Mouse (Mus musculus): ENCODE data around the gene Ism2. TPM values are rescaled to one million over a fixed set of nuclear protein-coding genes. Genes with fewer than 3 reads are reported as not detected.

The Ism2 gene
- 2.1 and 6.1 TPM in 2 replicates for total RNA-seq (2014; rRNA removed)
- 1.5 and 1.9 TPM in 2 replicates for polyA plus RNA-seq (2015; fragmentation: Nextera tagmentation; extraction: Ambion mirVana)

- Histone ChIP-seq H3K27ac (no peak within 1 kb of the TSS), H3K4me3 (ENCODE audit: low read length) (peak within 1 kb of the TSS; percentile 66), H3K36me3 (ENCODE audit: insufficient read depth, low read length) (no peaks in the 10 kb centered on the region), H3K4me2 (ENCODE audit: low read depth, low read length) (peak within 1 kb of the TSS; percentile 83), H3K4me1 (ENCODE audit: insufficient read depth, low read length) (no peaks in the 10 kb centered on the region), H3K27me3 (ENCODE audit: insufficient read depth, low read length) (no peaks in the 10 kb centered on the region), H3K9me3 (ENCODE audit: low read length) (no peaks in the 10 kb centered on the region), H3K9ac (replicated peaks; ENCODE audit: low read length) (peak within 1 kb of the TSS; percentile 72)
- peak; percentile 82 for ATAC-seq
- under 1% methylated on average over 54 of the region's 86 CpGs for WGBS
- TF ChIP-seq CTCF (IDR thresholded peaks at IDR 0.05; ENCODE audit: low read depth): no peak
- DNase-seq (ENCODE audit: low spot score): peak; percentile 67
Measured at GRCm38 (mm10) chr12:87299657-87300440, at the start of gene Ism2. TSS of gene Ism2 (minus strand) at chr12:87299705.

DNA sequence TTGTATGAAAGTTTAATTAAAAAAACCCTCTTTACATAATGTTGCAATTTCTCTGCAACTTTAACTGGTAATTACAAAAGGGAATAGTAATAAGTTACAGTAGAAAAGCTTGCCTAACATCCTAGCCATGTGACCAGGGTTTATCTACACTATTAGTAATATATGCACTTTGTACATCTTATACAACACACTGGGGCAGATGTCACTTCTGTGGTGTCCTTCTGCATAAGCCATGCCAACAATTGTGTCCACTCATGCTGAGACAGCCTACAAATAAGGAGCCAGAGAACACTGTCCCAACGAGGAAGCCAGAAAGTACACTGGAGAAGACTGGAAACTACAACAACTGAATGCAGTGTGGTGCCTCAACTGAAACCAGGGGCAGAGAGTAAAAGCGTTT, 48.5 kb upstream of the Ism2 start:
- no peak overlapping the region for H3K4me2 ChIP-seq (ENCODE audit: low read depth, low read length)
- H3K27ac ChIP-seq: no peak overlapping the region
- no peak for ATAC-seq
- no peak overlapping the region for H3K9ac ChIP-seq (replicated peaks; ENCODE audit: low read length)
- WGBS: 82% methylated on average over 2 of the region's 2 CpGs
- H3K9me3 ChIP-seq (ENCODE audit: low read length): no peaks in the 10 kb centered on the region
- H3K36me3 ChIP-seq (ENCODE audit: insufficient read depth, low read length): peaks cover 6% of the 10 kb centered on the region; the same call in 1 of the 2 replicates
- H3K4me1 ChIP-seq (ENCODE audit: insufficient read depth, low read length): no peaks in the 10 kb centered on the region
- no peak for DNase-seq (ENCODE audit: low spot score)
- no peaks in the 10 kb centered on the region for H3K27me3 ChIP-seq (ENCODE audit: insufficient read depth, low read length)
- no peak for TF ChIP-seq CTCF (IDR thresholded peaks at IDR 0.05; ENCODE audit: low read depth)
- no peak overlapping the region for H3K4me3 ChIP-seq (ENCODE audit: low read length)

DNA sequence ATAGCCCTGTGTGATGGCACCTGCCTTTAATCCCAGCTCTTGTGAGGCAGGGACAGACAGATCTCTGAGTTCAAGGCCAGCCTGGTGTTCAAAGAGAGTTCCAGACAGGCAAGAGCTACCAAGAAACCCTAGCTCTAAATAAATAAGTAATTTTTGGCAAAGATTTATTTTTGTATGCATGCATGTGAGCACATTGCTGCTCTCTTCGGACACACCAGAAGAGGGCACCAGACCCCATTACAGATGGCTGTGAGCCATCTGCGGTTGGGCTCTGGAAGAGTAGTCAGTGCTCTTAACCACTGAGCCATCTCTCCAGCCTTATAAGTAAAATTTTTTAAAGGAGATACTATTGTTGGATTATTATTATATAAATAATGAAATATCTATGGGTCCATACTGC, 48.0 kb upstream of the Ism2 start:
- ATAC-seq (no peak), DNase-seq (ENCODE audit: low spot score) (no peak)
- WGBS: 94% methylated on average over 2 of the region's 2 CpGs
- H3K27ac ChIP-seq: no peak overlapping the region
- no peak overlapping the region for H3K4me3 ChIP-seq (ENCODE audit: low read length)
- H3K4me1 ChIP-seq (ENCODE audit: insufficient read depth, low read length): no peaks in the 10 kb centered on the region
- H3K27me3 ChIP-seq (ENCODE audit: insufficient read depth, low read length): no peaks in the 10 kb centered on the region
- H3K9me3 ChIP-seq (ENCODE audit: low read length): no peaks in the 10 kb centered on the region
- no peak overlapping the region for H3K4me2 ChIP-seq (ENCODE audit: low read depth, low read length)
- H3K36me3 ChIP-seq (ENCODE audit: insufficient read depth, low read length): peaks cover 6% of the 10 kb centered on the region; the same call in 1 of the 2 replicates
- peak; percentile 29 for TF ChIP-seq CTCF (IDR thresholded peaks at IDR 0.05; ENCODE audit: low read depth)
- no peak overlapping the region for H3K9ac ChIP-seq (replicated peaks; ENCODE audit: low read length)

GRCm38 (mm10) chr12:87343084-87343605, 43.6 kb upstream of the Ism2 start:
- DNase-seq (ENCODE audit: low spot score): no peak
- Histone ChIP-seq H3K9ac (replicated peaks; ENCODE audit: low read length) (no peak overlapping the region), H3K4me1 (ENCODE audit: insufficient read depth, low read length) (no peaks in the 10 kb centered on the region), H3K27me3 (ENCODE audit: insufficient read depth, low read length) (no peaks in the 10 kb centered on the region), H3K9me3 (ENCODE audit: low read length) (no peaks in the 10 kb centered on the region), H3K4me3 (ENCODE audit: low read length) (no peak overlapping the region), H3K27ac (no peak overlapping the region), H3K36me3 (ENCODE audit: insufficient read depth, low read length) (peaks cover 6% of the 10 kb centered on the region; the same call in 1 of the 2 replicates), H3K4me2 (ENCODE audit: low read depth, low read length) (no peak overlapping the region)
- no peak for ATAC-seq
- TF ChIP-seq CTCF (IDR thresholded peaks at IDR 0.05; ENCODE audit: low read depth): no peak

- Histone ChIP-seq H3K27ac (no peak overlapping the region), H3K36me3 (ENCODE audit: insufficient read depth, low read length) (no peaks in the 10 kb centered on the region), H3K9ac (replicated peaks; ENCODE audit: low read length) (no peak overlapping the region), H3K4me1 (ENCODE audit: insufficient read depth, low read length) (no peaks in the 10 kb centered on the region), H3K27me3 (ENCODE audit: insufficient read depth, low read length) (no peaks in the 10 kb centered on the region), H3K4me2 (ENCODE audit: low read depth, low read length) (no peak overlapping the region), H3K4me3 (ENCODE audit: low read length) (no peak overlapping the region), H3K9me3 (ENCODE audit: low read length) (no peaks in the 10 kb centered on the region)
- ATAC-seq: no peak
- WGBS: 94% methylated on average over 4 of the region's 4 CpGs
- DNase-seq (ENCODE audit: low spot score): no peak
- TF ChIP-seq CTCF (IDR thresholded peaks at IDR 0.05; ENCODE audit: low read depth): no peak
Measured at GRCm38 (mm10) chr12:87338082-87338481, 38.6 kb upstream of the Ism2 start.

DNA sequence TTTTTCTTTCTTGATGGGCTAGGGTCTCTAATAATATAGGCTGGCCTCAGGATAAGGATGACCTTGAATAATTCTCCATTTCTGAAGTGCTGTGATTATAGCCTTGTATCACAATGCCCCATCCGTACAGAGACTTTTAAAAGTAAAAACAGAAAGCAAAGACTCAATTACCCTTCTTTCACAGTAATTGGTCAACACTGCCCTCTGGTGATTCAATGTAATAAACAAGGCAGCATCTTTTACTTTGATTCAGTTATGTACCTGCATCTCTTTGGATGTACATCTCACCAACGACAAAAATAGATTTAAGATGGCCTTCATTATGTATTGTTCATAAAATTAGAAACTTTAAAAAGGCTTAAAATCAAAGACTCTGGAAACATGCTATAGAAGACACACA, 35.4 kb upstream of the Ism2 start:
- peak; percentile 70 for TF ChIP-seq CTCF (IDR thresholded peaks at IDR 0.05; ENCODE audit: low read depth)
- DNase-seq (ENCODE audit: low spot score): peak; percentile 69
- H3K9me3 ChIP-seq (ENCODE audit: low read length): no peaks in the 10 kb centered on the region
- WGBS: 27% methylated on average over 2 of the region's 2 CpGs
- no peak overlapping the region for H3K4me3 ChIP-seq (ENCODE audit: low read length)
- H3K27me3 ChIP-seq (ENCODE audit: insufficient read depth, low read length): no peaks in the 10 kb centered on the region
- H3K27ac ChIP-seq: no peak overlapping the region
- H3K4me2 ChIP-seq (ENCODE audit: low read depth, low read length): no peak overlapping the region
- ATAC-seq: no peak
- H3K9ac ChIP-seq (replicated peaks; ENCODE audit: low read length): no peak overlapping the region
- 0 out of 2 replicates have a peak, but pooled peaks cover 4% of the 10 kb centered on the region for H3K4me1 ChIP-seq (ENCODE audit: insufficient read depth, low read length)
- H3K36me3 ChIP-seq (ENCODE audit: insufficient read depth, low read length): no peaks in the 10 kb centered on the region

DNA sequence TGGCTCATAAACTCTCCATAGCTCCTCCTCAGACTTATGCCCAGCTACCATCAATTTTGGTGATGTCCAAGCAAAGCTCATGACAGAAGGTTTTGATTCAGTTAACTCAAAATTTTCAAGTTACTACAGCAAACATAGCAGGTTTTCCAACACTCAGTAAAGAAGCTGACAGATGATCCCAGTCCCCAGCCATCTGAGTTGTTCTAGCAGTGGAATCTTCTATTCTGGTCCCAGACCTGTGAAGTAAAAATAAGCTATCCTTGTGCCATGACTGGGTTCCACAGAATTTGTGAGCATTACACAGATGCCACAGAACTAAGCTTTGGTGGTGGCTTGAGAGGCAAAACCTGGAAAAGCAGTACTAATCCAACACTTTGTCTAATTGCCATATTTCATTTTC, 34.3 kb upstream of the Ism2 start:
- Histone ChIP-seq H3K27me3 (ENCODE audit: insufficient read depth, low read length) (no peaks in the 10 kb centered on the region), H3K9ac (replicated peaks; ENCODE audit: low read length) (no peak overlapping the region), H3K4me3 (ENCODE audit: low read length) (no peak overlapping the region), H3K4me1 (ENCODE audit: insufficient read depth, low read length) (0 out of 2 replicates have a peak, but pooled peaks cover 4% of the 10 kb centered on the region), H3K27ac (no peak overlapping the region), H3K36me3 (ENCODE audit: insufficient read depth, low read length) (no peaks in the 10 kb centered on the region), H3K9me3 (ENCODE audit: low read length) (no peaks in the 10 kb centered on the region), H3K4me2 (ENCODE audit: low read depth, low read length) (no peak overlapping the region)
- no peak for DNase-seq (ENCODE audit: low spot score)
- TF ChIP-seq CTCF (IDR thresholded peaks at IDR 0.05; ENCODE audit: low read depth): no peak
- ATAC-seq: no peak

Data from hindbrain, postnatal 0 days (tissue).